Mouse (Mus musculus): ENCODE measurements around the gene Stard13.

Stard13 gene

GRCm38 (mm10) chr5:151228367-151229005, 5.2 kb downstream of the Stard13 start:
- peak; percentile 16 for DNase-seq (ENCODE audit: low read depth, low spot score)

GRCm38 (mm10) chr5:151223696-151224366, 9.8 kb downstream of the Stard13 start:
- peak; percentile 59 for DNase-seq (ENCODE audit: low read depth, low spot score)

GRCm38 (mm10) chr5:151222791-151223190, 10.8 kb downstream of the Stard13 start:
- no peak for DNase-seq (ENCODE audit: low read depth, low spot score)

GRCm38 (mm10) chr5:151218689-151219115, 14.9 kb downstream of the Stard13 start:
- DNase-seq (ENCODE audit: low read depth, low spot score) = peak; percentile 85

GRCm38 (mm10) chr5:151213097-151213496, 20.5 kb downstream of the Stard13 start:
- no peak for DNase-seq (ENCODE audit: low read depth, low spot score)

GRCm38 (mm10) chr5:151210869-151211268, 22.8 kb downstream of the Stard13 start:
- no peak for DNase-seq (ENCODE audit: low read depth, low spot score)

GRCm38 (mm10) chr5:151210060-151210459, 23.6 kb downstream of the Stard13 start:
- no peak for DNase-seq (ENCODE audit: low read depth, low spot score)

- DNase-seq (ENCODE audit: low read depth, low spot score) = no peak
Observed at GRCm38 (mm10) chr5:151205017-151205416, 28.6 kb downstream of the Stard13 start.

GRCm38 (mm10) chr5:151202925-151203324, 30.7 kb downstream of the Stard13 start:
- DNase-seq (ENCODE audit: low read depth, low spot score) = peak; percentile 12

GRCm38 (mm10) chr5:151201220-151201619, 32.4 kb downstream of the Stard13 start:
- DNase-seq (ENCODE audit: low read depth, low spot score) = no peak

- DNase-seq (ENCODE audit: low read depth, low spot score) = no peak
Observed at GRCm38 (mm10) chr5:151199235-151199634, 34.4 kb downstream of the Stard13 start.

- DNase-seq (ENCODE audit: low read depth, low spot score) = peak; percentile 7
Observed at GRCm38 (mm10) chr5:151196603-151197272, 36.9 kb downstream of the Stard13 start.

- no peak for DNase-seq (ENCODE audit: low read depth, low spot score)
Observed at GRCm38 (mm10) chr5:151193885-151194520, 39.6 kb downstream of the Stard13 start.

GRCm38 (mm10) chr5:151192266-151192665, 41.4 kb downstream of the Stard13 start:
- DNase-seq (ENCODE audit: low read depth, low spot score) = no peak

GRCm38 (mm10) chr5:151190764-151191163, 42.9 kb downstream of the Stard13 start:
- DNase-seq (ENCODE audit: low read depth, low spot score) = no peak

GRCm38 (mm10) chr5:151189789-151190378, 43.8 kb downstream of the Stard13 start:
- DNase-seq (ENCODE audit: low read depth, low spot score) = peak; percentile 66

GRCm38 (mm10) chr5:151189321-151189720, 44.3 kb downstream of the Stard13 start:
- no peak for DNase-seq (ENCODE audit: low read depth, low spot score)

GRCm38 (mm10) chr5:151188659-151189058, 45.0 kb downstream of the Stard13 start:
- DNase-seq (ENCODE audit: low read depth, low spot score) = no peak

GRCm38 (mm10) chr5:151187336-151187735, 46.3 kb downstream of the Stard13 start:
- DNase-seq (ENCODE audit: low read depth, low spot score) = no peak

GRCm38 (mm10) chr5:151185286-151185856, 48.3 kb downstream of the Stard13 start:
- no peak for DNase-seq (ENCODE audit: low read depth, low spot score)

GRCm38 (mm10) chr5:151183656-151184240, 49.9 kb downstream of the Stard13 start:
- DNase-seq (ENCODE audit: low read depth, low spot score) = no peak
